Mouse (Mus musculus) inflammation-experienced regulatory T-cells (primary cell): Measurements from ENCODE around the gene Hddc2. TPM values are rescaled to one million over a fixed set of nuclear protein-coding genes. Genes with fewer than 3 reads are reported as not detected.

Experiments used
- polyA plus RNA-seq, 2 experiments: library from polyadenylated mRNA; unstranded; fragments of 100-300 nt; shearing (Covaris generic); gene quantifications; one replicate each; pipeline ENCODE4 v1.2.1; 2017

The Hddc2 gene
- polyA plus RNA-seq, result 10 to 100 TPM; 43.3 to 66.0 TPM

DNA sequence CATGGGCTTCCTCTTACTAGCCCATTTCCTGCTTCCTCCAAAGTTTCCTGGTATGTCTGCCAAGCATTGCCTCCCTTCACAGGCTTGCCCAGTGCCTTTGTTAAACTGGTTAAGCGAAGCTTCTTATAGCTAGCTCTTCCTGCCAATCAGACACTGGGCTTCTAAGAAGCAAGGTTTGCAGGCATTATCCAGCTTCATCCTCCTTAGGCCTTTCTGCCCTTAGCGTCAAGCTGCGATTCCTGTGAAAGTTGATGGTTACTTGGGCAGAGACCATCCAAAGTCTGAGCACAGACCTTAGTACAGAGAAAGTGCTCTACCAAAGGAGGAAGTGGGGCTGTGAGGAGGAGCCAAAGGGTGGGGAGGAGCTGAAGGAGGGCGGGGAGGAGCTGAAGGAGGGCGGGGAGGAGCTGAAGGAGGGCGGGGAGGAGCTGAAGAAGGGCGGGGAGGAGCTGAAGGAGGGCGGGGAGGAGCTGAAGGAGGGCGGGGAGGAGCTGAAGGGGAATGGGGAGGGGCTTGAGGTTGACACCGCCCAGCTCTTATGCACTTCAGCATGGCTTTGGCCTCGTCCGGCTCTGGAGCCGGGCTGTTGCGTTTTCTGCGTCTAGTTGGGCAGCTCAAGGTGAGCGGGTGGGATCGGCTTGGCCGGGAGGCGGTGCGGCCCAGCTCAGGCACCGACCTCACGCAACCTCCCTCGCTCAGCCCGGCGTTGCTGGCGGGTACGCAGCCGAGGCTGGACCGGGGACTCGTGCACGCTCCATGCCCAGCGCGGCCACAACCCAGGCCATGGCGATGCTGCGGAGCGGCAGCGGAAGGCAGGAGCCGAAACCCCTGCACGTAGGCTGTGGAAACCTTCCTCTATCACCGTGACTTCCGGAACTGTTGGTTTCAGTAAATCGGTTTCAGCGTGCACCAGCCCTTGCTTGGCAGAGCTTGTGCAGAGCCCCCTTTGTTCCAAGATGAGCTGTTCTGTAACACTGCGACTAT, at the start of gene Hddc2:
Gene Hddc2, plus strand, starts transcription at position 519 of the 984 bp plus-strand sequence.

Other genes starting within 250 kb of the Hddc2 start
- gene Tpd52l1, start 132.6 kb downstream of the Hddc2 start, polyA plus RNA-seq, result 1 to 10 TPM in 1 of 2 experiments, not detected in 1; 4.2 TPM